Mouse (Mus musculus) ovary, postnatal 36 days (tissue): Measurements from ENCODE around the gene Slc27a3.

ENCODE experiments used
- DNase-seq: peaks from one replicate; pipeline ENCODE4 v3.0.0; 2022; ENCODE audit warnings: low spot score, mixed read lengths

Slc27a3 gene

DNA sequence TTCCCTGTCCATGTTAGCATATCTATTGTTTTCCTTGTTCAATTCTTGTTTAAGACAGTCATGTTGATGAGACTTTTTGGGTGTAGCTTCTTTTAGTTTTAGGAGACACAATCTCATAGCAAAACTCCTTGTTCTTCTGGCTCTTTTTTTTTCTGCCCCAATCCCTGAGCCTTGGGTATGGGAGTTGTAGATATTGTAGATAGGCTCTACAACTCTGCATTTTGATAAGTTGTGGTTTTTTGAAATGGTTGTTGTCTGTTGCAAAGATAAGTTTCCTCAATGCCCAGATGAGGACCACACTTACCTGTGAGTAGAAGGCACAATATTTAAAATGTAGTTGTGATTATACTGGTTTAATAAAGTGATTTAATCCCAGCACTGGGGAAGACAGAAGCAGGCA is 49.6 kb downstream of the Slc27a3 start:
- no peak for DNase-seq

- DNase-seq = no peak
These were observed 51.5 kb downstream of the Slc27a3 start for GRCm38 (mm10) chr3:90338190-90338589.

- no peak for DNase-seq
These were observed 54.2 kb downstream of the Slc27a3 start for GRCm38 (mm10) chr3:90335517-90335916.
